Mouse (Mus musculus) forebrain, postnatal 0 days (tissue): Measurements from ENCODE around the gene Lrrc75b. TPM values are rescaled to one million over a fixed set of nuclear protein-coding genes. Genes with fewer than 3 reads are reported as not detected.
"Not testable (repeated sequence)": the region's sequence is repeated elsewhere in the genome, so short reads cannot be mapped to it uniquely, and the experiment has no call there.

ENCODE experiments used
- ATAC-seq: fragments of 200-750 bp; cut with Nextera tagmentation; 2 replicates; pipeline ENCODE4 v1.8.0; 2017; ENCODE audit warnings: mild to moderate bottlenecking, moderate library complexity
- DNase-seq: peaks from one replicate; pipeline ENCODE4 v3.0.0-alpha.2; 2015
- H3K27ac ChIP-seq: fragments of 300-500 bp; sonication (generic); 2 replicates; pipeline ENCODE4 v1.5.1; 2014; ENCODE audit warnings: low read depth, mild to moderate bottlenecking, antibody characterized with exemption, low read length, moderate library complexity, mixed read lengths
- H3K27me3 ChIP-seq: fragments of 300-500 bp; sonication (generic); 2 replicates; pipeline ENCODE4 v1.6.1; 2014; ENCODE audit warnings: mild to moderate bottlenecking, low read length, mixed read lengths; ENCODE audit not compliant: insufficient read depth
- H3K36me3 ChIP-seq: fragments of 300-500 bp; sonication (generic); 2 replicates; pipeline ENCODE4 v1.6.1; 2014; ENCODE audit warnings: mild to moderate bottlenecking, moderate library complexity; ENCODE audit not compliant: insufficient read depth
- H3K4me1 ChIP-seq: fragments of 300-500 bp; sonication (generic); 2 replicates; pipeline ENCODE4 v1.6.1; 2014; ENCODE audit warnings: antibody characterized with exemption; ENCODE audit not compliant: insufficient read depth
- H3K4me2 ChIP-seq: fragments of 300-500 bp; sonication (generic); 2 replicates; pipeline ENCODE4 v1.6.1; 2014; ENCODE audit warnings: low read depth, mild to moderate bottlenecking, moderate library complexity
- H3K4me3 ChIP-seq: fragments of 300-500 bp; sonication (generic); 2 replicates; pipeline ENCODE4 v1.5.1; 2014; ENCODE audit warnings: low read depth, low read length, mixed read lengths
- H3K9ac ChIP-seq: fragments of 300-500 bp; sonication (generic); 2 replicates; pipeline ENCODE4 v1.6.1; 2014; ENCODE audit warnings: mild to moderate bottlenecking
- H3K9me3 ChIP-seq: fragments of 300-500 bp; sonication (generic); 2 replicates; pipeline ENCODE4 v1.6.1; 2016; ENCODE audit warnings: low read length
- CTCF ChIP-seq: sonication (generic); IDR thresholded peaks from 2 replicates; pipeline ENCODE4 v1.5.1; 2016; ENCODE audit warnings: antibody characterized with exemption, control low read depth, low read depth
- WGBS: fragments of 180-500 bp; shearing (Covaris S2); extraction: QIAGEN DNeasy Blood & Tissue Kit; methylation state at CpG from one replicate; pipeline ENCODE4 v1.1.7; 2014; 5-methylcytosine and 5-hydroxymethylcytosine counted together
- polyA plus RNA-seq: library from polyadenylated mRNA; unstranded; fragments of >200 nt; fragmentation: Nextera tagmentation; extraction: Ambion mirVana; gene quantifications from 2 replicates; pipeline ENCODE4 v1.2.1, GENCODE M21; 2015
- total RNA-seq: library from RNA; depleted of rRNA; stranded (reverse); fragments of >200 nt; gene quantifications from 2 replicates; pipeline ENCODE4 v1.2.3, GENCODE M21; 2014

Lrrc75b gene
- total and polyA plus RNA-seq, 2 experiments from 2014 or later = 23.2 to 24.2 TPM

DNA sequence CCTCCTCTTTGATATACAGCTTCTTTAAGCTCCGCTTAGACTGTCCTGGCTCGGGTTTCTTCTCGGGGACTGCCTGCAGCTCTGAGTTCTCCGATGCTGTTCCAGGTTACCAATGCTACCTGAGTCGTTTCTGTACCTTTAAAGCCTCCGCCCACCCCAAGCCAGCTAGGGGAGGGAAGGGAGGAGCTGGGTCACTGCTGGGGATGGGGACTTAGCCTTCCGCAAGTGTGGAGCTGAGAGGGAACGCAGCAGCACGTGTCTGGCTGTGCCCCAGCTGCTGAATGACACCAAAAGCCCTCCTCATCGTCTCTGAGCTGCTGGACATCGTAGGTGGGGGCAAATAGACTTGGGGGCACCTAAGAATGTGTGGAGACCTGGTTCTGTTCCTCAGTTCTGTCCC is 8.3 kb upstream of the Lrrc75b start:
- no peaks in the 10 kb centered on the region for H3K27me3 ChIP-seq
- no peaks in the 10 kb centered on the region for H3K36me3 ChIP-seq
- no peaks in the 10 kb centered on the region for H3K4me1 ChIP-seq
- no peak overlapping the region for H3K27ac ChIP-seq
- ATAC-seq = no peak
- H3K4me3 ChIP-seq = no peak overlapping the region
- no peaks in the 10 kb centered on the region for H3K9me3 ChIP-seq
- no peak for TF ChIP-seq CTCF
- no peak overlapping the region for H3K9ac ChIP-seq
- 10% methylated on average over 11 of the region's 11 CpGs for WGBS
- H3K4me2 ChIP-seq = no peak overlapping the region
- no peak for DNase-seq

DNA sequence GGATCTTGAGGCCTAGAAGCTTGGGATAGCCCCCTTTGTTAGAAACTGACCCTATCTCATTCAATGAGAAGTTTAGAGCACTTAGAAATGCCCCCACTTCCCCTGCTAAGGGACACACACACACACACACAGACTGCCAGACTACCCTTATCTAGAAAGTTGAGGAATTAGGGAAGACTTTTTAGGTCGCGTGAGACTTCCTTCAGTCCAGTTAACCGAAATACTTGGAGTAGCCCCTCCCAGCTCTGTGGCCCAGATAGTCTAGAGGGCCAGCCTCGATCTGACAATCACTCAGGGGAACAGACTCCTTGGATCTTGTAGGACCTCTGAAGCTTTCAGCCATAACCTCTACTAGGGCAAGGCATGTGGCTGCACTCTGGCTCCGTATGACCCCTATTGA is 7.9 kb upstream of the Lrrc75b start:
- ATAC-seq (no peak), DNase-seq (no peak)
- no peak for TF ChIP-seq CTCF
- Histone ChIP-seq H3K4me3 (no peak overlapping the region), H3K27ac (no peak overlapping the region), H3K36me3 (no peaks in the 10 kb centered on the region), H3K9me3 (no peaks in the 10 kb centered on the region), H3K9ac (no peak overlapping the region), H3K27me3 (no peaks in the 10 kb centered on the region), H3K4me2 (no peak overlapping the region), H3K4me1 (no peaks in the 10 kb centered on the region)
- 46% methylated on average over 5 of the region's 5 CpGs for WGBS

DNA sequence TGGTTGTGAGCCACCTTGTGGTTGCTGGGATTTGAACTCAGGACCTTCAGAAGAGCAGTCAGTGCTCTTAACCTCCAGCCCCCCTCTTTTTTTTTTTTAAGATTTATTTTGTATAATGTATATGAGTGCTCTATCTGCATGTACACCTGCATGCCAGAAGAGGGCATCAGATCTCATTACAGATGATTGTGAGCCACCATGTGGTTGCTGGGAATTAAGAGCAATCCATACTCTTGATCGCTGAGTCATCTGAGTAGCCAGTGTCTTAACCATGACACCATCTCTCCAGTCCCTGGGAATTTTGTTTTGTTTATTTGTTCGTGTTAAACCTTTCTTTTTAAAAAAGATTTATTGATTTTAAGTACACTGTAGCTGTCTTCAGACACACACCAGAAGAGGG is 6.6 kb upstream of the Lrrc75b start:
- H3K36me3 ChIP-seq, H3K4me3 ChIP-seq, H3K27ac ChIP-seq, H3K9ac ChIP-seq, ATAC-seq, H3K4me1 ChIP-seq, H3K27me3 ChIP-seq, H3K9me3 ChIP-seq, DNase-seq, H3K4me2 ChIP-seq: not testable (repeated sequence)
- 92% methylated on average over 2 of the region's 2 CpGs for WGBS

DNA sequence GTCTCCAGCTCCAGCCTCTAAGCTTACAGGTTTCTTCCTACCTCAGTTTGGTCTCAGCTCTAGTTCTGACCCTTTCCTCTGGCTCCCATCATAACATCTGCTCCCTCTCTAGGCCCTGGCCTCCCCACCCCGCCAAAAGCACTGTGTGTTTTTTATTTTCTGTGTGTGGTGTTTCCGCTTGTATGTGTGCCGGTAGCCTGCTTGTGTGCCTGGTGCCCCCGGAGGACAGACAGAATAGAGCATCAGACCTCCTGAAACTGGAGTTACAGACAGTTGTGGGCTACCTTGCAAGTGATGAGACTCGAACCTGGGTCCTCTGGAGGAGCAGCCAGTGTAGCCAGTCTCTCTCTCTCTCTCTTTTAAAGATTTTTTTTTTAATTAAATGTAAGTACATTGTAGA is 6.2 kb upstream of the Lrrc75b start:
- Histone ChIP-seq H3K4me2 (no peak overlapping the region), H3K4me1 (no peaks in the 10 kb centered on the region), H3K4me3 (no peak overlapping the region), H3K36me3 (no peaks in the 10 kb centered on the region), H3K27me3 (no peaks in the 10 kb centered on the region), H3K27ac (no peak overlapping the region), H3K9ac (no peak overlapping the region), H3K9me3 (no peaks in the 10 kb centered on the region)
- TF ChIP-seq CTCF = peak; percentile 14; the same call in 1 of the 2 replicates
- 85% methylated on average over 5 of the region's 5 CpGs for WGBS
- DNase-seq (no peak), ATAC-seq (peak; percentile 29; the same call in 1 of the 2 replicates)

DNA sequence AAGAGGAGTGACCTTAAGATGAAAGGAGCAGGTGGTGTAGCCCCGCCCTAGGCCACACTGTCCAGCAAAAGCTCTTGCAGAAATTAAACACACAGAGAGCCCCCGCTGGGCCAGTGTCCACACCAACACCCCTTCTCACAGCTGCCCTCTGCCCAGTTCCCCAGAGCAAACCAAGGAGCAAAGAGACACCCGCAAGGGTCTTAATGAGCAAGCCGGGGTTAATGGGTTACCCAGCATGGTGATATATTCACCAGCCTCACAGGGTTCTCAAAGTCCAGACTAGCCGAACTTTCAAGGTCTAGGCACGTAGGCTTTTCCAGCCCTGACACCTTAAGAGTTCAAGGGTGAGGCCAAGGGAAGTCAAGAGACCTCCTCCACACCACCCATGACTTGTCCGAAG is 5.8 kb upstream of the Lrrc75b start:
- Histone ChIP-seq H3K27me3 (no peaks in the 10 kb centered on the region), H3K36me3 (no peaks in the 10 kb centered on the region), H3K4me2 (no peak overlapping the region), H3K27ac (no peak overlapping the region), H3K4me3 (no peak overlapping the region), H3K9me3 (no peaks in the 10 kb centered on the region), H3K4me1 (0 out of 2 replicates have a peak, but pooled peaks cover 1% of the 10 kb centered on the region), H3K9ac (no peak overlapping the region)
- no peak for TF ChIP-seq CTCF
- WGBS = 79% methylated on average over 7 of the region's 7 CpGs
- DNase-seq = no peak
- ATAC-seq = no peak

DNA sequence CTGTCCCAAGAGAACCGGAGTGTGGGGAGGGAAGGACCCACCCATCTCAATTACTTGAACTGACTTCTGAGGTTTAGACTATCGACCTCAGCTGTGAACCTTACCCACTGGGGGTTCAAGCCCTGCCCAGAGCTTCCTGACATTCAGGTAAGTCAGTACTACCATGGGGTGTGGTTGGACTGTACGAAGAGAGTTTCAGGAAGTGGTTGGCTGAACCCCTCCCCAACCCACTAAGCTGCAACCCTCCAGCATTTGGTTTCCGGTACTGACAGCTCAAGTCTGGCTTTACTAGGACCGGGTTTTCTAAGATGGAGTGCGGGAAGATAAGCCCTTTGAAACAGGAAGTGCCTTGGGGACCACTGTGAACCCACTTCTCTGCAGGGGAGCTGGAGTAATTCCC is 5.3 kb upstream of the Lrrc75b start:
- DNase-seq = no peak
- Histone ChIP-seq H3K36me3 (no peaks in the 10 kb centered on the region), H3K9ac (no peak overlapping the region), H3K27me3 (no peaks in the 10 kb centered on the region), H3K4me1 (0 out of 2 replicates have a peak, but pooled peaks cover 6% of the 10 kb centered on the region), H3K4me2 (no peak overlapping the region), H3K9me3 (no peaks in the 10 kb centered on the region), H3K4me3 (no peak overlapping the region), H3K27ac (no peak overlapping the region)
- WGBS = 76% methylated on average over 6 of the region's 6 CpGs
- no peak for TF ChIP-seq CTCF
- ATAC-seq = no peak

DNA sequence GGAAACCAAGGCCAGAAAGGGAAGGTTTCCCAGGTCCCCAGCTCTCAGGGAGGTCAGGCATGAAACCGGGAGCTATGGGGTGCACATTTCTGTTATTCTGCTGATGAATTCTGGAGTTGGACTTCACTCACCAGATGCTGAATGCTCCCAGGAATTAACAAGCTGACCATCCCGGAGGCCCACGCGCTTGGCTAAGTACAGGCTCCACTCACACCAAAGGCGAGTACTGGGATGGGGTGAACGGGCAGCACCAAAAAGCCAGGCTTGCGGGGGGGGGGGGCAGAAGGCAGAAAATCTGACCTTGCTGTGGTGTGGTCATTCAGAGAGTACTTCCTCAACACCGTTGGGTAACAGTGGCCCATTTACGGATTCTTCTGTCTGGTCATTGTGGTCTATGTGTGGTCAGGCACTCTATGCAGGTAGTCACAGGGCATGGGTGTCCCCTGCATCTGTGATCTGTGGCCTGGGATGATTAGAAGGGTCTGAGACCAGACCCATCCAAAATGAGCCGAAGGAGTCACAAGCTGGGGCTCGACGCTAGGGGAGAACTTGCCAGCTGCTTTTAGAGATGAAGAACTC is 4.6 kb upstream of the Lrrc75b start:
- no peak overlapping the region for H3K4me3 ChIP-seq
- H3K9ac ChIP-seq = no peak overlapping the region
- WGBS = 85% methylated on average over 12 of the region's 12 CpGs
- H3K4me2 ChIP-seq = no peak overlapping the region
- no peaks in the 10 kb centered on the region for H3K27me3 ChIP-seq
- no peaks in the 10 kb centered on the region for H3K9me3 ChIP-seq
- H3K27ac ChIP-seq = no peak overlapping the region
- ATAC-seq (no peak), DNase-seq (no peak)
- TF ChIP-seq CTCF = no peak
- no peaks in the 10 kb centered on the region for H3K36me3 ChIP-seq
- 0 out of 2 replicates have a peak, but pooled peaks cover 9% of the 10 kb centered on the region for H3K4me1 ChIP-seq
